Mouse (Mus musculus): ENCODE measurements around the gene Mtfp1. TPM values are rescaled to one million over a fixed set of nuclear protein-coding genes. Genes with fewer than 3 reads are reported as not detected.
A peak's percentile ranks its signal among the peaks of the same experiment; 100 is the strongest.
"Not testable (repeated sequence)": the region's sequence is repeated elsewhere in the genome, so short reads cannot be mapped to it uniquely, and the experiment has no call there.

The Mtfp1 gene
- polyA plus RNA-seq, 1 experiment from 2014 or later: 15.7 TPM

- Histone ChIP-seq H3K36me3 (ENCODE audit: control insufficient read depth, insufficient read depth, low read length) (no peaks in the 10 kb centered on the region), H3K4me2 (ENCODE audit: low read length) (peak overlapping the region; percentile 90), H3K4me3 (ENCODE audit: low read length) (peak overlapping the region; percentile 57), H3K9me3 (ENCODE audit: control insufficient read depth, low read length) (no peaks in the 10 kb centered on the region), H3K27me3 (replicated peaks; ENCODE audit: control insufficient read depth, insufficient read depth, low read length) (no peaks in the 10 kb centered on the region), H3K4me1 (ENCODE audit: control insufficient read depth, insufficient read depth, low read depth, low read length) (peaks cover 16% of the 10 kb centered on the region), H3K27ac (ENCODE audit: low read depth, low read length) (peak overlapping the region; percentile 68), H3K9ac (ENCODE audit: low read depth, low read length) (peak overlapping the region; percentile 81)
- peak; percentile 31 for ATAC-seq
- 20% methylated on average over 3 of the region's 3 CpGs for WGBS
Measured at GRCm38 (mm10) chr11:4117372-4118071, 22.3 kb upstream of the Mtfp1 start.

GRCm38 (mm10) chr11:4116458-4117141 lies 21.4 kb upstream of the Mtfp1 start:
- no peak overlapping the region for H3K4me3 ChIP-seq (ENCODE audit: low read length)
- peak overlapping the region; percentile 90 for H3K4me2 ChIP-seq (ENCODE audit: low read length)

GRCm38 (mm10) chr11:4115407-4115806 lies 20.2 kb upstream of the Mtfp1 start:
- no peak for ATAC-seq
- 89% methylated on average over 4 of the region's 4 CpGs for WGBS
- Histone ChIP-seq H3K27me3 (replicated peaks; ENCODE audit: control insufficient read depth, insufficient read depth, low read length) (no peaks in the 10 kb centered on the region), H3K9ac (ENCODE audit: low read depth, low read length) (no peak overlapping the region), H3K4me2 (ENCODE audit: low read length) (no peak overlapping the region), H3K36me3 (ENCODE audit: control insufficient read depth, insufficient read depth, low read length) (peaks cover 2% of the 10 kb centered on the region; the same call in 1 of the 2 replicates), H3K9me3 (ENCODE audit: control insufficient read depth, low read length) (no peaks in the 10 kb centered on the region), H3K27ac (ENCODE audit: low read depth, low read length) (no peak overlapping the region), H3K4me1 (ENCODE audit: control insufficient read depth, insufficient read depth, low read depth, low read length) (peaks cover 16% of the 10 kb centered on the region), H3K4me3 (ENCODE audit: low read length) (no peak overlapping the region)

More at GRCm38 (mm10) chr11:4116458-4117141, 21.4 kb upstream of the Mtfp1 start:
- no peaks in the 10 kb centered on the region for H3K36me3 ChIP-seq (ENCODE audit: control insufficient read depth, insufficient read depth, low read length)
- peak overlapping the region; percentile 29 for H3K9ac ChIP-seq (ENCODE audit: low read depth, low read length)
- ATAC-seq: 0 out of 2 replicates have a peak, but pooled peaks have one; percentile 15
- WGBS: 54% methylated on average over 11 of the region's 11 CpGs
- H3K27me3 ChIP-seq (replicated peaks; ENCODE audit: control insufficient read depth, insufficient read depth, low read length): no peaks in the 10 kb centered on the region
- H3K4me1 ChIP-seq (ENCODE audit: control insufficient read depth, insufficient read depth, low read depth, low read length): peaks cover 16% of the 10 kb centered on the region
- H3K27ac ChIP-seq (ENCODE audit: low read depth, low read length): no peak overlapping the region
- no peaks in the 10 kb centered on the region for H3K9me3 ChIP-seq (ENCODE audit: control insufficient read depth, low read length)

- not testable (repeated sequence) for H3K9me3 ChIP-seq (ENCODE audit: control insufficient read depth, low read length); H3K36me3 ChIP-seq (ENCODE audit: control insufficient read depth, insufficient read depth, low read length); H3K9ac ChIP-seq (ENCODE audit: low read depth, low read length); H3K27ac ChIP-seq (ENCODE audit: low read depth, low read length); H3K27me3 ChIP-seq (replicated peaks; ENCODE audit: control insufficient read depth, insufficient read depth, low read length); H3K4me2 ChIP-seq (ENCODE audit: low read length); ATAC-seq; H3K4me3 ChIP-seq (ENCODE audit: low read length)
- 69% methylated on average over 6 of the region's 6 CpGs for WGBS
- peaks cover 16% of the 10 kb centered on the region for H3K4me1 ChIP-seq (ENCODE audit: control insufficient read depth, insufficient read depth, low read depth, low read length)
Measured at GRCm38 (mm10) chr11:4114541-4114940, 19.3 kb upstream of the Mtfp1 start.

- Histone ChIP-seq H3K27ac (ENCODE audit: low read depth, low read length) (no peak overlapping the region), H3K4me2 (ENCODE audit: low read length) (no peak overlapping the region), H3K9me3 (ENCODE audit: control insufficient read depth, low read length) (no peaks in the 10 kb centered on the region), H3K4me3 (ENCODE audit: low read length) (no peak overlapping the region), H3K27me3 (replicated peaks; ENCODE audit: control insufficient read depth, insufficient read depth, low read length) (no peaks in the 10 kb centered on the region), H3K36me3 (ENCODE audit: control insufficient read depth, insufficient read depth, low read length) (peaks cover 6% of the 10 kb centered on the region; the same call in 1 of the 2 replicates), H3K4me1 (ENCODE audit: control insufficient read depth, insufficient read depth, low read depth, low read length) (peaks cover 16% of the 10 kb centered on the region), H3K9ac (ENCODE audit: low read depth, low read length) (no peak overlapping the region)
- ATAC-seq: no peak
- 82% methylated on average over 6 of the region's 6 CpGs for WGBS
Measured at GRCm38 (mm10) chr11:4113970-4114369, 18.7 kb upstream of the Mtfp1 start.

- WGBS: 84% methylated on average over 4 of the region's 4 CpGs
- no peak for ATAC-seq
Measured at GRCm38 (mm10) chr11:4113496-4113895, 18.3 kb upstream of the Mtfp1 start.

GRCm38 (mm10) chr11:4112861-4113260 lies 17.6 kb upstream of the Mtfp1 start:
- no peak for ATAC-seq
- 86% methylated on average over 6 of the region's 6 CpGs for WGBS
- Histone ChIP-seq H3K27ac (ENCODE audit: low read depth, low read length) (no peak overlapping the region), H3K9ac (ENCODE audit: low read depth, low read length) (no peak overlapping the region), H3K4me2 (ENCODE audit: low read length) (no peak overlapping the region), H3K27me3 (replicated peaks; ENCODE audit: control insufficient read depth, insufficient read depth, low read length) (no peaks in the 10 kb centered on the region), H3K4me3 (ENCODE audit: low read length) (no peak overlapping the region), H3K36me3 (ENCODE audit: control insufficient read depth, insufficient read depth, low read length) (peaks cover 6% of the 10 kb centered on the region; the same call in 1 of the 2 replicates), H3K4me1 (ENCODE audit: control insufficient read depth, insufficient read depth, low read depth, low read length) (peaks cover 11% of the 10 kb centered on the region), H3K9me3 (ENCODE audit: control insufficient read depth, low read length) (no peaks in the 10 kb centered on the region)

More at GRCm38 (mm10) chr11:4113496-4113895, 18.3 kb upstream of the Mtfp1 start:
- H3K4me2 ChIP-seq (ENCODE audit: low read length): no peak overlapping the region
- H3K9me3 ChIP-seq (ENCODE audit: control insufficient read depth, low read length): no peaks in the 10 kb centered on the region
- H3K27ac ChIP-seq (ENCODE audit: low read depth, low read length): no peak overlapping the region
- peaks cover 16% of the 10 kb centered on the region for H3K4me1 ChIP-seq (ENCODE audit: control insufficient read depth, insufficient read depth, low read depth, low read length)
- H3K36me3 ChIP-seq (ENCODE audit: control insufficient read depth, insufficient read depth, low read length): peaks cover 6% of the 10 kb centered on the region; the same call in 1 of the 2 replicates
- H3K9ac ChIP-seq (ENCODE audit: low read depth, low read length): no peak overlapping the region
- no peaks in the 10 kb centered on the region for H3K27me3 ChIP-seq (replicated peaks; ENCODE audit: control insufficient read depth, insufficient read depth, low read length)
- no peak overlapping the region for H3K4me3 ChIP-seq (ENCODE audit: low read length)

GRCm38 (mm10) chr11:4112033-4112432 lies 16.8 kb upstream of the Mtfp1 start:
- H3K9me3 ChIP-seq (ENCODE audit: control insufficient read depth, low read length): no peaks in the 10 kb centered on the region
- H3K4me3 ChIP-seq (ENCODE audit: low read length): no peak overlapping the region
- H3K9ac ChIP-seq (ENCODE audit: low read depth, low read length): no peak overlapping the region
- WGBS: 94% methylated on average over 4 of the region's 4 CpGs
- no peak overlapping the region for H3K4me2 ChIP-seq (ENCODE audit: low read length)
- peaks cover 4% of the 10 kb centered on the region for H3K4me1 ChIP-seq (ENCODE audit: control insufficient read depth, insufficient read depth, low read depth, low read length)
- ATAC-seq: no peak
- peaks cover 6% of the 10 kb centered on the region; the same call in 1 of the 2 replicates for H3K36me3 ChIP-seq (ENCODE audit: control insufficient read depth, insufficient read depth, low read length)
- H3K27ac ChIP-seq (ENCODE audit: low read depth, low read length): no peak overlapping the region
- no peaks in the 10 kb centered on the region for H3K27me3 ChIP-seq (replicated peaks; ENCODE audit: control insufficient read depth, insufficient read depth, low read length)

- H3K9ac ChIP-seq (ENCODE audit: low read depth, low read length): no peak overlapping the region
- H3K4me3 ChIP-seq (ENCODE audit: low read length): no peak overlapping the region
- no peak overlapping the region for H3K4me2 ChIP-seq (ENCODE audit: low read length)
- H3K36me3 ChIP-seq (ENCODE audit: control insufficient read depth, insufficient read depth, low read length): peaks cover 6% of the 10 kb centered on the region; the same call in 1 of the 2 replicates
- ATAC-seq: no peak
- no peak overlapping the region for H3K27ac ChIP-seq (ENCODE audit: low read depth, low read length)
- no peaks in the 10 kb centered on the region for H3K9me3 ChIP-seq (ENCODE audit: control insufficient read depth, low read length)
- no peaks in the 10 kb centered on the region for H3K27me3 ChIP-seq (replicated peaks; ENCODE audit: control insufficient read depth, insufficient read depth, low read length)
- H3K4me1 ChIP-seq (ENCODE audit: control insufficient read depth, insufficient read depth, low read depth, low read length): no peaks in the 10 kb centered on the region
- 84% methylated on average over 7 of the region's 7 CpGs for WGBS
Measured at GRCm38 (mm10) chr11:4108691-4109090, 13.4 kb upstream of the Mtfp1 start.
